Mouse (Mus musculus): ENCODE data around the gene D430041D05Rik.

DNA sequence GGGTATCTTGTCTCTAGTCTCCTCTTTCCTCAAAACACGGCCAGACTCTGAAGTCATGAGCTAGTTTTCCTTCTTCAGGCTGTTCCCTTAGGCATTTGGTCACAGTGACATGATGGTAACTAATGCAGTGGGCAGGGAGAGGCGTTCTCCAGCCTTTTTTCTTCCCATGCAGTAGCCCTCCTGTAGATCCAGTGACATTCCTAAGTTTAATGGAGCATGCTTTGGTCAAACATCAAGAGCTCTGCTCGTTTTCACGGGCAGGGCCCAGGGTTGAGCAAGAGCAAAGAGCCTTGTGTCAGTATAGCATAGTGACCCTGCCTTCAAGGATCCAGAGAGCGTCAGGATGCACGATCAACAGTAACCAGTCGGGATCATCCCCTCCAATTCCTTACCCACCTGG lies 247.4 kb downstream of the D430041D05Rik start:
- no peak for TF ChIP-seq CTCF (IDR thresholded peaks at IDR 0.05; ENCODE audit: borderline replicate concordance, extremely low read depth, insufficient read depth, insufficient read length)
- no peak for TF ChIP-seq POLR2A (IDR thresholded peaks at IDR 0.05; ENCODE audit: borderline replicate concordance, extremely low read depth, insufficient read depth, insufficient read length, poor library complexity, severe bottlenecking)
